Mouse (Mus musculus): Measurements from ENCODE around the gene Galntl6. TPM values are rescaled to one million over a fixed set of nuclear protein-coding genes. Genes with fewer than 3 reads are reported as not detected.
"Not testable (repeated sequence)": the region's sequence is repeated elsewhere in the genome, so short reads cannot be mapped to it uniquely, and the experiment has no call there.

Gene Galntl6
- polyA plus RNA-seq, 1 experiment = not detected

DNA sequence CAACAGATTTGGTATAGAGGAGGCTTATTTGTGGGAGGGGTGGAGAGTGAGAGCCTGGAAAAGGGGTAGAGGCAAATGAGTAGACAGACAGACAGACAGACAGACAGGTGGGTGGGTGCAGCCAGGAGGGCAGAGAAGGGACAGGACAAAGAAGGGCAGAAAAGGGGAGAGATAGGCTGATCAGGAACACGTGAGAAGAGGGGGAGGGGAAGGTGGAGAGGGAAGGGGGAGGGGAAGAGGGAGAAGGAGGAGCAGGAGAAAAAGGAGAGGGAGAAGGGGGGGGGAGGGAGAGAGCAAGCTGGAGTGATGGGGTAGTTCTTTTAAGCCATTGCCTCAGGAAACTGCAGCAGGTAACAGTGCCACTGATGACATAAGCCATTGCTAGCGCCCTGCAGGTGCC lies 1144.9 kb downstream of the Galntl6 start:
- Histone ChIP-seq H3K4me1 (ENCODE audit: control insufficient read depth, insufficient read depth, insufficient read length, low read length) (no peaks in the 10 kb centered on the region), H3K27ac (ENCODE audit: insufficient read depth, low read depth, low read length) (no peak overlapping the region), H3K27me3 (ENCODE audit: control insufficient read depth, insufficient read depth, low read length) (no peaks in the 10 kb centered on the region), H3K4me3 (ENCODE audit: low read depth, low read length) (no peak overlapping the region), H3K36me3 (ENCODE audit: control insufficient read depth, insufficient read depth, low read length) (no peaks in the 10 kb centered on the region)
- TF ChIP-seq CTCF (IDR thresholded peaks at IDR 0.05; ENCODE audit: extremely low read depth, insufficient read length, insufficient replicate concordance, low read depth, low read length) = no peak
- no peak for TF ChIP-seq POLR2A (IDR thresholded peaks at IDR 0.05; ENCODE audit: low read depth, low read length)
- 52% methylated on average over 2 of the region's 2 CpGs for WGBS

GRCm38 (mm10) chr8:57766471-57767065 lies 1145.9 kb downstream of the Galntl6 start:
- no peak for TF ChIP-seq CTCF (IDR thresholded peaks at IDR 0.05; ENCODE audit: extremely low read depth, insufficient read length, insufficient replicate concordance, low read depth, low read length)
- no peak for TF ChIP-seq POLR2A (IDR thresholded peaks at IDR 0.05; ENCODE audit: low read depth, low read length)
- no peak overlapping the region for H3K27ac ChIP-seq (ENCODE audit: insufficient read depth, low read depth, low read length)
- H3K36me3 ChIP-seq (ENCODE audit: control insufficient read depth, insufficient read depth, low read length) = no peaks in the 10 kb centered on the region
- H3K4me1 ChIP-seq (ENCODE audit: control insufficient read depth, insufficient read depth, insufficient read length, low read length) = no peaks in the 10 kb centered on the region
- no peaks in the 10 kb centered on the region for H3K27me3 ChIP-seq (ENCODE audit: control insufficient read depth, insufficient read depth, low read length)
- H3K4me3 ChIP-seq (ENCODE audit: low read depth, low read length) = no peak overlapping the region
- WGBS = 41% methylated on average over 10 of the region's 10 CpGs

- no peak overlapping the region for H3K4me3 ChIP-seq (ENCODE audit: low read depth, low read length)
- no peak for TF ChIP-seq POLR2A (IDR thresholded peaks at IDR 0.05; ENCODE audit: low read depth, low read length)
- WGBS = 20% methylated on average over 13 of the region's 13 CpGs
- H3K27me3 ChIP-seq (ENCODE audit: control insufficient read depth, insufficient read depth, low read length) = no peaks in the 10 kb centered on the region
- no peaks in the 10 kb centered on the region for H3K4me1 ChIP-seq (ENCODE audit: control insufficient read depth, insufficient read depth, insufficient read length, low read length)
- H3K27ac ChIP-seq (ENCODE audit: insufficient read depth, low read depth, low read length) = no peak overlapping the region
- H3K36me3 ChIP-seq (ENCODE audit: control insufficient read depth, insufficient read depth, low read length) = no peaks in the 10 kb centered on the region
Observed at GRCm38 (mm10) chr8:57765726-57766351, 1146.6 kb downstream of the Galntl6 start.

GRCm38 (mm10) chr8:57765192-57765591 lies 1147.2 kb downstream of the Galntl6 start:
- no peak overlapping the region for H3K27ac ChIP-seq (ENCODE audit: insufficient read depth, low read depth, low read length)
- H3K4me3 ChIP-seq (ENCODE audit: low read depth, low read length) = no peak overlapping the region
- TF ChIP-seq POLR2A (IDR thresholded peaks at IDR 0.05; ENCODE audit: low read depth, low read length) (no peak), CTCF (IDR thresholded peaks at IDR 0.05; ENCODE audit: extremely low read depth, insufficient read length, insufficient replicate concordance, low read depth, low read length) (no peak)
- H3K4me1 ChIP-seq (ENCODE audit: control insufficient read depth, insufficient read depth, insufficient read length, low read length) = no peaks in the 10 kb centered on the region
- WGBS = 91% methylated on average over 4 of the region's 4 CpGs
- no peaks in the 10 kb centered on the region for H3K27me3 ChIP-seq (ENCODE audit: control insufficient read depth, insufficient read depth, low read length)
- H3K36me3 ChIP-seq (ENCODE audit: control insufficient read depth, insufficient read depth, low read length) = no peaks in the 10 kb centered on the region

DNA sequence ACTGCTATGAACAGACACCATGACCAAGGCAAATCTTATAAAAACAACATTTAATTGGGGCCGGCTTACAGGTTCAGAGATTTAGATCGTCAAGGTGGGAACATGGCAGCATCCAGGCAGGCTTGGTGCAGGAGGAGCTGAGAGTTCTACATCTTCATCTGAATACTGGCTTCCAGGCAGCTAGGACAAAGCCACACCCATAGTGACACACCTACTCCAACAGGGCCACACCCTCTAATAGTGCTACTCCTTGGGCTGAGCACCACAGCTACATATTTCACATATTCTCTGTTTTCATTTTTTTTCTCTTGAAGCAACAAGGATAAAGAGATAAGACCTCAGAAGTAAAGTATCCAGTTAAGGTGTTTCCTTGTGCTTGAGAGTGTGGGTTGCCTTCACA lies 1149.8 kb downstream of the Galntl6 start:
- H3K4me3 ChIP-seq (ENCODE audit: low read depth, low read length); H3K36me3 ChIP-seq (ENCODE audit: control insufficient read depth, insufficient read depth, low read length); H3K27ac ChIP-seq (ENCODE audit: insufficient read depth, low read depth, low read length); H3K27me3 ChIP-seq (ENCODE audit: control insufficient read depth, insufficient read depth, low read length); H3K4me1 ChIP-seq (ENCODE audit: control insufficient read depth, insufficient read depth, insufficient read length, low read length): not testable (repeated sequence)
- WGBS = 79% methylated on average over 2 of the region's 2 CpGs

GRCm38 (mm10) chr8:57760921-57761320 lies 1151.5 kb downstream of the Galntl6 start:
- Histone ChIP-seq H3K4me1 (ENCODE audit: control insufficient read depth, insufficient read depth, insufficient read length, low read length) (no peaks in the 10 kb centered on the region), H3K36me3 (ENCODE audit: control insufficient read depth, insufficient read depth, low read length) (no peaks in the 10 kb centered on the region), H3K27ac (ENCODE audit: insufficient read depth, low read depth, low read length) (no peak overlapping the region), H3K4me3 (ENCODE audit: low read depth, low read length) (no peak overlapping the region), H3K27me3 (ENCODE audit: control insufficient read depth, insufficient read depth, low read length) (no peaks in the 10 kb centered on the region)
- no peak for TF ChIP-seq POLR2A (IDR thresholded peaks at IDR 0.05; ENCODE audit: low read depth, low read length)
- TF ChIP-seq CTCF (IDR thresholded peaks at IDR 0.05; ENCODE audit: extremely low read depth, insufficient read length, insufficient replicate concordance, low read depth, low read length) = no peak
- 84% methylated on average over 1 of the region's 1 CpGs for WGBS

DNA sequence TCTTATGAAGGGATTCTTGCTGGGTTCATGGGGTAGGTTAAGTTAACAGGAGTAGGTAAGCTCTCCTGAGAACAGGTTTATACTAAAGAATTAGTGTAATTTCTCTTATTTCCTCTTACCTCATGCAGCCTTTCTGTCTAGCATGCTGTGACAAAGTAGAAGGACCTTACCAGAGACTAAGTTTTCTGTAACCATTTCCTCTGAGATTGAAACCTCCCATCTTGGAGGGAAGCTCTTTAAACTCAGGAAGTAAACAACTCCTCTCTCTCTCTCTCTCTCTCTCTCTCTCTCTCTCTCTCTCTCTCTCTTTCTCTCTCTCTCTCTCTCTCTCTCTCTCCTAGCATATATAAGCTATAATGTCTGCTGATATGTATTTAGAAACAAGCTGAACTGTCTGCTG lies 1153.6 kb downstream of the Galntl6 start:
- H3K27ac ChIP-seq (ENCODE audit: insufficient read depth, low read depth, low read length) = no peak overlapping the region
- H3K36me3 ChIP-seq (ENCODE audit: control insufficient read depth, insufficient read depth, low read length) = no peaks in the 10 kb centered on the region
- no peaks in the 10 kb centered on the region for H3K27me3 ChIP-seq (ENCODE audit: control insufficient read depth, insufficient read depth, low read length)
- no peaks in the 10 kb centered on the region for H3K4me1 ChIP-seq (ENCODE audit: control insufficient read depth, insufficient read depth, insufficient read length, low read length)
- no peak for TF ChIP-seq POLR2A (IDR thresholded peaks at IDR 0.05; ENCODE audit: low read depth, low read length)
- no peak for TF ChIP-seq CTCF (IDR thresholded peaks at IDR 0.05; ENCODE audit: extremely low read depth, insufficient read length, insufficient replicate concordance, low read depth, low read length)
- H3K4me3 ChIP-seq (ENCODE audit: low read depth, low read length) = no peak overlapping the region
